Mouse (Mus musculus) MEL (cell line): ENCODE measurements at regions not wholly inside any gene's neighbourhood (a gene's known extent, or its start where the extent isn't known, plus 50 kb on each side); places are given as distances from the start of the nearest gene placed in this dataset.

ENCODE experiments used
- DNase-seq: peaks from one replicate; pipeline ENCODE4 v3.0.0; 2011; ENCODE audit warnings: low read depth, low spot score
- H3K27ac ChIP-seq: 2 replicates; pipeline ENCODE4 v1.5.1; 2012; ENCODE audit warnings: low read depth, mild to moderate bottlenecking, control low read depth, low read length, moderate library complexity; ENCODE audit not compliant: control insufficient read depth
- H3K27me3 ChIP-seq, 2 experiments: fragments of 150-350 bp in 1 of 2; sonication (generic) in 1 of 2; 2 replicates each; pipeline ENCODE4 v1.6.1; 2012; ENCODE audit warnings: low read length in 2 of 2, mild to moderate bottlenecking in 2 of 2, improper control_type of control experiment in 1 of 2, moderate library complexity in 1 of 2; ENCODE audit not compliant: insufficient read depth in 2 of 2, control insufficient read depth in 1 of 2
- H3K36me3 ChIP-seq, 2 experiments: 2 replicates each; pipeline ENCODE4 v1.6.1; 2012 to 2014; ENCODE audit warnings: low read length in 2 of 2, improper control_type of control experiment in 1 of 2, inconsistent platforms in 1 of 2, mild to moderate bottlenecking in 1 of 2; ENCODE audit not compliant: insufficient read depth in 2 of 2, control insufficient read depth in 1 of 2
- H3K4me1 ChIP-seq, 2 experiments: fragments of 150-350 bp in 1 of 2; sonication (generic) in 1 of 2; 2 replicates each; pipeline ENCODE4 v1.6.1; 2012; ENCODE audit warnings: low read length in 2 of 2, improper control_type of control experiment in 1 of 2, mild to moderate bottlenecking in 1 of 2; ENCODE audit not compliant: insufficient read depth in 2 of 2, control insufficient read depth in 1 of 2
- H3K4me3 ChIP-seq, 2 experiments: fragments of 150-350 bp in 1 of 2; sonication (generic) in 1 of 2; 2 replicates each; pipeline ENCODE4 v1.5.1; 2012; ENCODE audit warnings: low read depth in 2 of 2, low read length in 2 of 2, mild to moderate bottlenecking in 2 of 2, moderate library complexity in 2 of 2, control low read depth in 1 of 2, improper control_type of control experiment in 1 of 2; ENCODE audit not compliant: control insufficient read depth in 1 of 2, insufficient read depth in 1 of 2
- H3K79me2 ChIP-seq: 2 replicates; pipeline ENCODE4 v1.6.1; 2012; ENCODE audit warnings: mild to moderate bottlenecking, low read length, moderate library complexity; ENCODE audit not compliant: control insufficient read depth, poor library complexity, insufficient read depth
- H3K9ac ChIP-seq: 2 replicates; pipeline ENCODE4 v1.6.1; 2012; ENCODE audit warnings: low read depth, mild to moderate bottlenecking, control low read depth, low read length, moderate library complexity; ENCODE audit not compliant: control insufficient read depth, poor library complexity, severe bottlenecking
- H3K9me3 ChIP-seq: fragments of 150-350 bp; sonication (generic); replicated peaks from 2 replicates; pipeline ENCODE4 v1.6.1; 2012; ENCODE audit warnings: mild to moderate bottlenecking, low read length, improper control_type of control experiment, moderate library complexity; ENCODE audit not compliant: insufficient read depth
- CTCF ChIP-seq, 3 experiments: IDR thresholded peaks in 2 of 3; conservative IDR thresholded peaks in 1 of 3; 2 replicates each; pipeline ENCODE4 v1.5.1; 2011 to 2012; ENCODE audit warnings: low read length in 3 of 3, low read depth in 2 of 3, mild to moderate bottlenecking in 2 of 3, improper control_type of control experiment in 1 of 3, inconsistent platforms in 1 of 3, mixed read lengths in 1 of 3, moderate library complexity in 1 of 3; ENCODE audit not compliant: control insufficient read depth in 1 of 3, insufficient read depth in 1 of 3, poor library complexity in 1 of 3, severe bottlenecking in 1 of 3
- E2F4 ChIP-seq: IDR thresholded peaks from 2 replicates; pipeline ENCODE4 v1.6.1; 2011; ENCODE audit warnings: low read depth, low read length, improper control_type of control experiment, borderline replicate concordance
- ELF1 ChIP-seq: IDR thresholded peaks from 2 replicates; pipeline ENCODE4 v1.6.1; 2014; ENCODE audit warnings: low read depth, mild to moderate bottlenecking, inconsistent platforms, low read length, improper control_type of control experiment, moderate library complexity
- GABPA ChIP-seq: IDR thresholded peaks from 2 replicates; pipeline ENCODE4 v1.6.1; 2012; ENCODE audit warnings: low read depth, mild to moderate bottlenecking, inconsistent platforms, low read length, improper control_type of control experiment, moderate library complexity
- MAFK ChIP-seq: IDR thresholded peaks from 2 replicates; pipeline ENCODE4 v1.6.1; 2011; ENCODE audit warnings: low read depth, mild to moderate bottlenecking, low read length, improper control_type of control experiment, borderline replicate concordance
- MYB ChIP-seq: IDR thresholded peaks from 2 replicates; pipeline ENCODE4 v1.6.1; 2011; ENCODE audit warnings: mild to moderate bottlenecking, low read depth, low read length, improper control_type of control experiment
- POLR2A ChIP-seq, 2 experiments: IDR thresholded peaks; 2 replicates each; pipeline ENCODE4 v1.6.1; 2011 to 2012; ENCODE audit warnings: low read length in 2 of 2, mild to moderate bottlenecking in 2 of 2, control low read depth in 1 of 2, improper control_type of control experiment in 1 of 2, low read depth in 1 of 2, moderate library complexity in 1 of 2; ENCODE audit not compliant: control insufficient read depth in 1 of 2, insufficient read depth in 1 of 2, poor library complexity in 1 of 2
- RCOR1 ChIP-seq: IDR thresholded peaks from 2 replicates; pipeline ENCODE4 v1.6.1; 2012; ENCODE audit warnings: low read depth, mild to moderate bottlenecking, inconsistent platforms, low read length, improper control_type of control experiment
- SIN3A ChIP-seq: IDR thresholded peaks from 2 replicates; pipeline ENCODE4 v1.6.1; 2012; ENCODE audit warnings: low read length, improper control_type of control experiment, inconsistent platforms
- USF2 ChIP-seq, 2 experiments: IDR thresholded peaks; 2 replicates each; pipeline ENCODE4 v1.6.1; 2011 to 2012; ENCODE audit warnings: improper control_type of control experiment in 2 of 2, low read length in 2 of 2, borderline replicate concordance in 1 of 2, inconsistent platforms in 1 of 2, low read depth in 1 of 2, mild to moderate bottlenecking in 1 of 2; ENCODE audit not compliant: insufficient read depth in 1 of 2
- ZKSCAN1 ChIP-seq: IDR thresholded peaks from 2 replicates; pipeline ENCODE4 v1.6.1; 2012; ENCODE audit warnings: low read depth, mild to moderate bottlenecking, inconsistent platforms, low read length, improper control_type of control experiment, moderate library complexity

DNA sequence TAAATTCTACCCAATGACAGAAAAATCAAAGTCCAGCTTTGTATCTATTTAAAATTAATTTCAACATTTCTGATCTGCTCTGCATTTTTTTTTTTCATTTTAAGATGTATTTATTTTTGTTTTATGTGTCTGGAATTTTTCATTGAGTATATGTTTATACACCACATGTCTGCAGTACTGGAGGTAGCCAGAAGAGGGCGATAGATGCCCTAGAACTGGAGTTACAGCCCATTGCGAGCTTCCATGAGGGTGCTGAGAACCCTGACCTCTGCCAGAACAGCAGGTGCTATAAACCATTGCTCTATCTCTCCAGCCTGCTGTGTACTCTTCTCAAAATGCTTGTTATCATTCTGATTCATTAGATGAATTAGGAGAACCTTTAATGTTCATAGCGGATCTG is 63.1 kb upstream of the Cpm start:
- TF ChIP-seq SIN3A (no peak), ELF1 (no peak), CTCF (IDR thresholded peaks at IDR 0.05 in 2 of 3, conservative IDR thresholded peaks at IDR 0.05 in 1 of 3; ENCODE audit: control insufficient read depth in 1 of 3, insufficient read depth in 1 of 3, low read depth in 2 of 3, low read length in 3 of 3, poor library complexity in 1 of 3, severe bottlenecking in 1 of 3) (peak; percentile 18 to 38 (median 24); a peak in 3 of 6 replicates), E2F4 (no peak)
- TF ChIP-seq, all 39 proteins: peak for 1
- Histone ChIP-seq H3K4me1 (no peaks in the 10 kb centered on the region), H3K9me3 (no peaks in the 10 kb centered on the region), H3K27ac (no peak overlapping the region), H3K79me2 (no peaks in the 10 kb centered on the region), H3K9ac (no peak overlapping the region), H3K36me3 (no peaks in the 10 kb centered on the region), H3K4me3 (no peak overlapping the region), H3K27me3 (peaks cover 0 to 2% of the 10 kb centered on the region in 2 experiments; a peak in 1 of 4 replicates)
- DNase-seq, result peak; percentile 15

GRCm38 (mm10) chr10:117565529-117566086 is 63.7 kb upstream of the Cpm start:
- no peaks in the 10 kb centered on the region for H3K4me1 ChIP-seq
- TF ChIP-seq GABPA, result no peak
- TF ChIP-seq MAFK, result no peak
- no peak for TF ChIP-seq MYB
- no peak for TF ChIP-seq POLR2A (IDR thresholded peaks at IDR 0.05; ENCODE audit: control insufficient read depth in 1 of 2, insufficient read depth in 1 of 2, low read depth in 1 of 2, low read length in 2 of 2, poor library complexity in 1 of 2)
- TF ChIP-seq USF2 (IDR thresholded peaks at IDR 0.05; ENCODE audit: borderline replicate concordance in 1 of 2, insufficient read depth in 1 of 2, low read depth in 1 of 2, low read length in 2 of 2), result no peak
- TF ChIP-seq RCOR1, result no peak

GRCm38 (mm10) chr10:117565110-117565509 is 64.2 kb upstream of the Cpm start:
- Histone ChIP-seq H3K27ac (no peak overlapping the region), H3K9ac (no peak overlapping the region)
- no peak for TF ChIP-seq USF2 (IDR thresholded peaks at IDR 0.05; ENCODE audit: borderline replicate concordance in 1 of 2, insufficient read depth in 1 of 2, low read depth in 1 of 2, low read length in 2 of 2)
- TF ChIP-seq MYB, result no peak
- no peak for TF ChIP-seq ZKSCAN1
- no peak for TF ChIP-seq RCOR1

More at GRCm38 (mm10) chr10:117565529-117566086, 63.7 kb upstream of the Cpm start:
- H3K79me2 ChIP-seq, result no peaks in the 10 kb centered on the region
- no peaks in the 10 kb centered on the region for H3K9me3 ChIP-seq
- H3K9ac ChIP-seq, result no peak overlapping the region
- no peak overlapping the region for H3K27ac ChIP-seq
- H3K27me3 ChIP-seq, result peaks cover 0 to 2% of the 10 kb centered on the region in 2 experiments; a peak in 1 of 4 replicates
- DNase-seq, result no peak
- no peak overlapping the region for H3K4me3 ChIP-seq
- no peaks in the 10 kb centered on the region for H3K36me3 ChIP-seq

More at GRCm38 (mm10) chr10:117565110-117565509, 64.2 kb upstream of the Cpm start:
- no peak for DNase-seq
- Histone ChIP-seq H3K36me3 (no peaks in the 10 kb centered on the region), H3K4me3 (no peak overlapping the region), H3K4me1 (no peaks in the 10 kb centered on the region), H3K9me3 (no peaks in the 10 kb centered on the region), H3K27me3 (peaks cover 0 to 2% of the 10 kb centered on the region in 2 experiments; a peak in 1 of 4 replicates), H3K79me2 (no peaks in the 10 kb centered on the region)
